Mouse (Mus musculus) stomach, embryonic 14.5 days (tissue): ENCODE results near the gene Kcnh7. TPM values are rescaled to one million over a fixed set of nuclear protein-coding genes. Genes with fewer than 3 reads are reported as not detected.

ENCODE experiments used
- ATAC-seq: fragments of 200-750 bp; cut with Nextera tagmentation; 2 replicates; pipeline ENCODE4 v1.8.0; 2017; ENCODE audit warnings: low read depth, moderate TSS enrichment; ENCODE audit not compliant: insufficient number of reproducible peaks, insufficient read depth, low FRiP score
- H3K27ac ChIP-seq: fragments of 300-500 bp; sonication (generic); 2 replicates; pipeline ENCODE4 v1.5.1; 2014; ENCODE audit warnings: mild to moderate bottlenecking, low read length, moderate library complexity, mixed read lengths
- H3K27me3 ChIP-seq: fragments of 300-500 bp; sonication (generic); 2 replicates; pipeline ENCODE4 v1.6.1; 2014; ENCODE audit warnings: low read length, control low read depth, mixed read lengths; ENCODE audit not compliant: control insufficient read depth, insufficient read depth
- H3K36me3 ChIP-seq: fragments of 300-500 bp; sonication (generic); 2 replicates; pipeline ENCODE4 v1.6.1; 2014; ENCODE audit warnings: mild to moderate bottlenecking, control low read depth, low read length, moderate library complexity, mixed read lengths; ENCODE audit not compliant: control insufficient read depth, insufficient read depth
- H3K4me1 ChIP-seq: fragments of 300-500 bp; sonication (generic); 2 replicates; pipeline ENCODE4 v1.6.1; 2014; ENCODE audit warnings: low read length, control low read depth, mixed read lengths; ENCODE audit not compliant: control insufficient read depth, insufficient read depth
- H3K4me2 ChIP-seq: fragments of 300-500 bp; sonication (generic); replicated peaks from 2 replicates; pipeline ENCODE4 v1.6.1; 2014; ENCODE audit warnings: low read depth, low read length, control low read depth
- H3K4me3 ChIP-seq: fragments of 300-500 bp; sonication (generic); 2 replicates; pipeline ENCODE4 v1.5.1; 2014; ENCODE audit warnings: low read depth, low read length, control low read depth
- H3K9ac ChIP-seq: fragments of 300-500 bp; sonication (generic); replicated peaks from 2 replicates; pipeline ENCODE4 v1.6.1; 2014; ENCODE audit warnings: low read depth, mild to moderate bottlenecking, control low read depth, low read length, moderate library complexity, mixed read lengths
- H3K9me3 ChIP-seq: fragments of 300-500 bp; sonication (generic); 2 replicates; pipeline ENCODE4 v1.6.1; 2016; ENCODE audit warnings: low read depth, low read length, control low read depth; ENCODE audit not compliant: control insufficient read depth
- WGBS: fragments of 180-500 bp; shearing (Covaris S2); extraction: QIAGEN DNeasy Blood & Tissue Kit; methylation state at CpG from one replicate; pipeline ENCODE4 v1.1.7; 2014; 5-methylcytosine and 5-hydroxymethylcytosine counted together
- polyA plus RNA-seq: library from polyadenylated mRNA; unstranded; fragments of >200 nt; fragmentation: Nextera tagmentation; extraction: Ambion mirVana; gene quantifications from 2 replicates; pipeline ENCODE4 v1.2.1, GENCODE M21; 2014

Gene Kcnh7
- polyA plus RNA-seq, 1 experiment from 2014 or later: 1.4 TPM

GRCm38 (mm10) chr2:62660565-62660964 is 523.5 kb downstream of the Kcnh7 start:
- Histone ChIP-seq H3K27ac (no peak overlapping the region), H3K4me1 (no peaks in the 10 kb centered on the region), H3K9ac (no peak overlapping the region), H3K9me3 (no peaks in the 10 kb centered on the region), H3K27me3 (no peaks in the 10 kb centered on the region), H3K4me3 (no peak overlapping the region), H3K4me2 (no peak overlapping the region), H3K36me3 (no peaks in the 10 kb centered on the region)
- ATAC-seq: no peak
- WGBS: 52% methylated on average over 6 of the region's 6 CpGs

DNA sequence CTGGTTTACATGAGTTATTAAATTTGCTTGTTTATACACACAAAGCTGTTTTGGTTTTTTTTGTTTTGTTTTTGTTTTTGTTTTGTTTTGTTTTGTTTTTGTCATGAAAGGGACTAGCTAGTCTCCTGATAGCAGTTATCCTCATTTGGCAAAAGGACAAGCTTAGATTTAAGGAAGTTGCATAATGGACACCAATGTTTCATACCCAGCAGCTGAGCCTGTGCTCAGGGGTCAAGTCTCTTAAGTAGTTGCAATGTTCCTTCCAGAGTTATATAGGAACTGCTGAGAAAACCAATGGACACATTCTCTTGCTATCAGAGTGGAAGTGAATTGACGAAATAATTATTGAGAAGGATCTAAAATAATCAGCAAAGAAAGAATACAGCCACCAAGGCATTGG is 528.0 kb downstream of the Kcnh7 start:
- Histone ChIP-seq H3K4me2 (no peak overlapping the region), H3K27me3 (no peaks in the 10 kb centered on the region), H3K27ac (no peak overlapping the region), H3K4me3 (no peak overlapping the region), H3K4me1 (no peaks in the 10 kb centered on the region), H3K9ac (no peak overlapping the region), H3K9me3 (no peaks in the 10 kb centered on the region), H3K36me3 (no peaks in the 10 kb centered on the region)
- 71% methylated on average over 1 of the region's 1 CpGs for WGBS
- ATAC-seq: no peak

DNA sequence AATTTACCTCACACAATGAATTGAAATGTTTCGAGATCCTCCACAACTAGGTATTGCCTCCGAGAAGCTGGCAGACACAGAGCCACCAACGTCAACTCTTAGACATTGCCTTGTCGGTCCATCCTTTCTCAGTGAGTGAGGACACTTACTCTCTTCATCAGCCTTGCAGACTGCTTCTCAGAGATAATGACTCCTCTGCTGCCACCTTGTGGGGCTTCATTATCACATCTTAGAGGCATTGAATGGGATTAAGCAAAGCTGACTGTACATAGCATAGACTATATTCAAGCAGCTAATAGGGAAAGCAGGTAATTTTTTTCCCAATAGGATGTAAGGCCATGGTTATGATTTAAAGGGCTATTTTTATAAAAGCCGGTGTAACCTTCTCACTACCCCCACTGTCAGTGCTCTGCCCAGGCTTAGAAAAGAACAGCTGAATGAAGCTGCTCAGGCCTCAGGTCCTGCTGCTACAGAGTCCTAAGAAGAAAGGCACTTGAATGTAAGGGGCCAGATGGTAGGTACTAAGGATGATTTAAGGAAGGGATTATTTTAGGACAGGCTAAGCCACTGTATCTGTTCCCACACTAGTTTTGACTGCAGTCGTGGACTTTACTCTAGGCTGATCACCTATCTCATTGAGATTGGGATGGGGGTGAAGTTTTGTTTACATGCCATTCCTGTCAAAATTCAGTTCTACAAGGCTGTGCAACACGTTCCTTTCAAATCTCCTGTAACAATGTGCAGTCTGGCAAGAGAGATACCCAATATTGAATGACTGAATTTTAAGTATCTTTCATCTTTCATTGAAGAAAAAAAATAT is 529.4 kb downstream of the Kcnh7 start:
- no peaks in the 10 kb centered on the region for H3K4me1 ChIP-seq
- H3K9me3 ChIP-seq: no peaks in the 10 kb centered on the region
- H3K4me2 ChIP-seq: no peak overlapping the region
- no peaks in the 10 kb centered on the region for H3K36me3 ChIP-seq
- no peak overlapping the region for H3K4me3 ChIP-seq
- H3K9ac ChIP-seq: no peak overlapping the region
- no peak overlapping the region for H3K27ac ChIP-seq
- no peak for ATAC-seq
- 42% methylated on average over 7 of the region's 7 CpGs for WGBS
- no peaks in the 10 kb centered on the region for H3K27me3 ChIP-seq

DNA sequence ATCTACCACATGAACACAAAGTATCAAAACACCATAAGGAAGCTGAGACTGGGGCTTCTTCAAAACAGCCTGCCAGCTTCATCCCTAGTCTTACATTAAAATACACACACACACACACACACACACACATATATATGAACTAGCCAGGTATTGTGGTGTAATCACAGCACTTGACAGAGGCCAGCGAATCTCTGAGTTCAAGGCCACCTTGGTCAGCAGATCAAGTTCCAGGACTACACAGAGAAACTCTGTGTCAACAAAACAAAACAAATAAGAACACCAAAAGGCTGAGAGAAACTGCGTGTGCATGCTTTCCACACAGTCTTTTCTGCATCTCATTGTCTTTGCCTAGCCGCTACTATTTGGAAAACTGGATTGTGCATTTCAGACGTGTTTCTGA is 531.6 kb downstream of the Kcnh7 start:
- H3K9me3 ChIP-seq: no peaks in the 10 kb centered on the region
- no peaks in the 10 kb centered on the region for H3K4me1 ChIP-seq
- no peak overlapping the region for H3K27ac ChIP-seq
- H3K4me2 ChIP-seq: no peak overlapping the region
- no peak for ATAC-seq
- no peaks in the 10 kb centered on the region for H3K27me3 ChIP-seq
- H3K36me3 ChIP-seq: no peaks in the 10 kb centered on the region
- H3K9ac ChIP-seq: no peak overlapping the region
- 72% methylated on average over 4 of the region's 4 CpGs for WGBS
- H3K4me3 ChIP-seq: no peak overlapping the region

DNA sequence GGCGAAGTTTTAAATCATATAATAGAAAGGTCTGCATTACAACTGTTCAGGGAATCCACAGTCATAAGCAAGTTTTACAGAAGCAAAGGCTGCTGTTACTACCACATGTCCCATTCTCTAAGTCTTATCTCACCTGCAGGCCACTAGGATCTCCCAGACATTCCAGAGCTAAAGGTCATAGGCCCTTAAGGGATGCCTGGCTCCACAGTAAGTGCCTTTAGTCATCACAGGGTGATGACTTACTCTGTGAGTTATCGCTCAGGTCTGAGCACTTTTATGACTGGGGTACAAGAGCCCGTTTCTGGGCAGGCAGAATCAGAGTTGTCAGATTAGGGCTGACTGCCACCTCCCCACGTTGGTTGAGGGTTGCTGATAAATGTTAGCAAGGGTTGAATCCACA is 532.2 kb downstream of the Kcnh7 start:
- H3K4me3 ChIP-seq: no peak overlapping the region
- ATAC-seq: peak; percentile 42; the same call in 1 of the 2 replicates
- no peak overlapping the region for H3K9ac ChIP-seq
- H3K4me2 ChIP-seq: no peak overlapping the region
- no peaks in the 10 kb centered on the region for H3K36me3 ChIP-seq
- 66% methylated on average over 4 of the region's 4 CpGs for WGBS
- H3K4me1 ChIP-seq: peaks cover 3% of the 10 kb centered on the region; the same call in 1 of the 2 replicates
- no peaks in the 10 kb centered on the region for H3K9me3 ChIP-seq
- H3K27ac ChIP-seq: no peak overlapping the region
- no peaks in the 10 kb centered on the region for H3K27me3 ChIP-seq

DNA sequence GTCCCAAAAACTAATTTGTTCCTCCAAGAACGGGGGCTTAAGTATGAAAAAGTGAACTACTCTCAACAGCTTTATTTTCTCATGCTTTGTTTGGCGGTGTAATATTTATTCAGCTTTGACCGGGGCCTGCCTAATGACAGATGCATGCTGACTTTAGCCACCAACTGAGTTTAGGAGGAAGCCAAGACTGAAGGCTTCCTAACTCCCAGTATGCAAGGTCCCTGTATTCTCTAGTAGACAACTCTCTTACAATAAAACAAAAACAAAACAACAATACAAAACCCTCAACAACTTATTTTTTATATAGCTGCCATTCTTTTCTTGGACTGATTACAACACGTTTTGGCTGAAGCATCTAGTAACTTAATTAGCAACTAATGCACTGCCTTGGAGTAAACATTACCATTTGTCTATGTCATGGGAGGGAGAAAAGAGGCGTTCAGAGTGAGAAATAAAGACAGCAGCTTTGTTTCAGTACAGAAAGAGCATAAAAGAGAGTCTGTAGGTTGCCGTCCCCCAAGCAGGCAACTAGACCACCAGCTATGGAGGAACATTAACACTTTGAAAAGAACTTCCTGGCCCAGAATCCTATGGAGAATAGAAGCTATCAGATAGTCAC is 537.3 kb downstream of the Kcnh7 start:
- Histone ChIP-seq H3K36me3 (no peaks in the 10 kb centered on the region), H3K4me1 (peaks cover 5% of the 10 kb centered on the region; the same call in 1 of the 2 replicates), H3K27me3 (no peaks in the 10 kb centered on the region), H3K9me3 (no peaks in the 10 kb centered on the region), H3K27ac (peak overlapping the region; percentile 17; the same call in 1 of the 2 replicates), H3K9ac (no peak overlapping the region; the same call in 1 of the 2 replicates), H3K4me2 (peak overlapping the region; percentile 58), H3K4me3 (peak overlapping the region; percentile 40)
- ATAC-seq: no peak
- 22% methylated on average over 6 of the region's 6 CpGs for WGBS

DNA sequence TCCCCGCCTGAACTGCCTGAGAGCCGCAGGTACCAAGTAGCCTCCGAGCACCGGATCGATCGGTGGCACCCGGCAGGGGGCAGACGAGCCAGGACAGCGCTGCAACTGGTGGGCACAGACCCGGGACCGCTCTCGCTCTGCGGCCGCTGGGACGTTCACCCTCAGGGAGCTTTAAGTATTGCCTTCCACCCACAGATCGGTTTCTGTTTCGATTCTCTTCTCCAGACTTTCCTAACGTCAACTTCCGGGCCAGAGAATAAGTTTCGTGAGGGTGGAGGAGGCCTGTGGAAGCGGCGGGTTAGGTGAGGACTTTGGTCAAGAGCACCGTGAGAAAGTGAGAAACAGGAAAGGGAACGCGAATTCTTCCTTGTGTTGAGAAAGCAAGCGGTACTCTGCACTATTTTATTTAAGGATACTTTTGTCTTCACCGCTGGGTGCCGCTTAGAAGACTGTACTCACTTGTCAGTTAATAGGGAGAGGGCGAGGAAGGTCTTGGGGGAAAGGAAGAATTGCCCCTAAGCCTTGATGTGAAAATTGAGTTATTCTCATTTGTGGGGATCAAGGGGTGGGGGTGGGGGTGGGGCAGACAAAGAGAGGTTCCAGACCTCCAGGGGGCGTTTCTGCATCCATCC is 538.0 kb downstream of the Kcnh7 start, which contains the start of gene Ifih1:
TSS of gene Ifih1 (minus strand) at position 242 of the 632 bp plus-strand sequence.
- peak; percentile 90 for ATAC-seq
- H3K4me2 ChIP-seq: peak within 1 kb of the TSS; percentile 58
- peak within 1 kb of the TSS; percentile 40 for H3K4me3 ChIP-seq
- peak within 1 kb of the TSS; percentile 39 for H3K9ac ChIP-seq
- peak within 1 kb of the TSS; percentile 17; the same call in 1 of the 2 replicates for H3K27ac ChIP-seq
- no peaks in the 10 kb centered on the region for H3K36me3 ChIP-seq
- no peaks in the 10 kb centered on the region for H3K27me3 ChIP-seq
- peaks cover 5% of the 10 kb centered on the region; the same call in 1 of the 2 replicates for H3K4me1 ChIP-seq
- WGBS: under 1% methylated on average over 29 of the region's 30 CpGs
- H3K9me3 ChIP-seq: no peaks in the 10 kb centered on the region

DNA sequence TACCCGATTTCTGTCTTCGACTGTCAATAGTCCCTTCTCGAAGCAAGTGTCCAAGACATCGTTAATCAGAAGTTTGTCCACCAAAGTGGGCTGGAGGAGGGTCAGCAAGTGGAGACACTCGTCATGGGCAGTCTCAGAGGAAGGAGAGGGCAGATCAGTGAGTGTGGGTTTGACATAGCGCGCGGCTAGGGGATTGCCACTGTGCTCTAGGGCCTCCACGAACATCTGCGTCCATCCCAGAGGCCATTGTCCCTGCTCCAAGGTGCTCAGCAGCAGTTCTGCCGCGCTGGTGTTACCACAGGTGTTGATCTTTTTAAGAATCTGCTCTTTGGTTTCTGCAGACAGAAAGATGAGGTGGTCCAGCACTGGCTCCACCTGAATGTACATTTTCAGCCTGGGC is 538.6 kb downstream of the Kcnh7 start:
- Histone ChIP-seq H3K4me3 (peak overlapping the region; percentile 40), H3K36me3 (no peaks in the 10 kb centered on the region), H3K4me2 (peak overlapping the region; percentile 58), H3K9me3 (no peaks in the 10 kb centered on the region), H3K9ac (no peak overlapping the region), H3K27ac (no peak overlapping the region; the same call in 1 of the 2 replicates), H3K27me3 (no peaks in the 10 kb centered on the region), H3K4me1 (peaks cover 5% of the 10 kb centered on the region; the same call in 1 of the 2 replicates)
- 0 out of 2 replicates have a peak, but pooled peaks have one; percentile 16 for ATAC-seq
- WGBS: 41% methylated on average over 12 of the region's 12 CpGs
